Mouse (Mus musculus) thymus, adult 2 months (tissue): ENCODE data around the gene Tceal1. TPM values are rescaled to one million over a fixed set of nuclear protein-coding genes. Genes with fewer than 3 reads are reported as not detected.
A peak's percentile ranks its signal among the peaks of the same experiment; 100 is the strongest.
"Not testable (repeated sequence)": the region's sequence is repeated elsewhere in the genome, so short reads cannot be mapped to it uniquely, and the experiment has no call there.

ENCODE experiments used
- DNase-seq: peaks from one replicate; pipeline ENCODE4 v3.0.0; 2021
- H3K27ac ChIP-seq: fragments of 200-500 bp; 2 replicates; pipeline ENCODE4 v1.5.1; 2012; ENCODE audit warnings: low read length, control low read depth; ENCODE audit not compliant: control insufficient read depth, insufficient read depth
- H3K27me3 ChIP-seq: fragments of 200-500 bp; 2 replicates; pipeline ENCODE4 v1.6.1; 2012; ENCODE audit warnings: mild to moderate bottlenecking, low read length, moderate library complexity, mixed read lengths; ENCODE audit not compliant: control insufficient read depth, insufficient read depth
- H3K36me3 ChIP-seq: fragments of 200-500 bp; 2 replicates; pipeline ENCODE4 v1.6.1; 2012; ENCODE audit warnings: mild to moderate bottlenecking, low read length, moderate library complexity; ENCODE audit not compliant: control insufficient read depth, insufficient read depth
- H3K4me1 ChIP-seq: fragments of 200-500 bp; replicated peaks from 2 replicates; pipeline ENCODE4 v1.6.1; 2012; ENCODE audit warnings: low read length; ENCODE audit not compliant: control insufficient read depth, insufficient read depth
- H3K4me3 ChIP-seq: fragments of 200-500 bp; 2 replicates; pipeline ENCODE4 v1.5.1; 2012; ENCODE audit warnings: mild to moderate bottlenecking, low read length, control low read depth, moderate library complexity; ENCODE audit not compliant: control insufficient read depth, insufficient read depth
- CTCF ChIP-seq: fragments of 200-500 bp; IDR thresholded peaks from 2 replicates; pipeline ENCODE4 v1.5.1; 2012; ENCODE audit warnings: mild to moderate bottlenecking, control low read depth, low read length, moderate library complexity, borderline replicate concordance; ENCODE audit not compliant: control insufficient read depth, poor library complexity, insufficient read depth; ENCODE audit errors: extremely low read depth
- POLR2A ChIP-seq: fragments of 200-500 bp; IDR thresholded peaks from 2 replicates; pipeline ENCODE4 v1.6.1; 2012; ENCODE audit warnings: mild to moderate bottlenecking, low read length, control low read depth, moderate library complexity; ENCODE audit not compliant: control insufficient read depth, poor library complexity, insufficient read depth; ENCODE audit errors: extremely low read depth
- WGBS: fragments of 180-500 bp; shearing (Covaris S2); methylation state at CpG from one replicate; pipeline ENCODE4 v1.1.7; 2018; 5-methylcytosine and 5-hydroxymethylcytosine counted together
- polyA plus RNA-seq: library from polyadenylated mRNA; depleted of rRNA; stranded (reverse); fragments of >200 nt; gene quantifications from 2 replicates; pipeline ENCODE4 v1.2.3, GENCODE M21; 2012; rRNA removed

The Tceal1 gene
- polyA plus RNA-seq, result 0.06 and 0.18 TPM in 2 replicates

DNA sequence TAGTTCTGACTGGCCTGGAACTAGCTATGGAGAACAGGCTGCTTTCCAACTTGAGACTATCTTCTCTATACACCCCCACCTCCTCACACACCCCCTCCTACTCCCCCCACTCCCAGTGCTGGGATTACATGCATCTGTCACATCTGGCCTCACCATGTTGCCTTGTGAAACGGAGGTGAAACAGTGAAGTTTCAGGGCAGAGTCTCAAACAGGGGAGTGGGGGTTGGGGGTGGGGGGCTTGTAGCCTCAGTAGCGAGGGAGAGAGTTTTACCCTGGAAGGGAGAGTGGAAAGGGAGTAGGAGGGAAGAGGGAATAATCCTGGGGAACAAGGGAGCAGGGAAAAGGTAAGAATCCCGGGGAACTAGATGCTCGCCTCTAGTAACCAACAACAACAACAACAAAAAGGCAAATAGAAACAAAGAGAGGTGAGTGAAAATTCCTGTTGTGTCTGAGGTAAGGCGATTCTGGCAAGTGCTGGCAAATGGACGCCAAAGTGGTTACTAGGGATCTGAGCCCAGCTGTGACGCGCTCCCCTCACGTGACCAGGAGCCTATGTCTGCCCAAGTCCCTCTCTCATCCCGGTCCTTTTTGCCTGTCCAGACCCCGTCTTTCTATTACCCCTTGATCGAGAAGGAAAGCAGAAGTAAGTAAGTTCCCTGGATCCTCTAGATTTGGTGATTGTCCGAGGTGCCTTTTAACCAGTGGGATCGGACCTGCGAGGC is at the start of gene Tceal1:
Gene Tceal1, plus strand, starts transcription at position 537 of the 722 bp plus-strand sequence.
- TF ChIP-seq POLR2A (no peak), CTCF (no peak)
- DNase-seq, result peak; percentile 1
- 12% methylated on average over 15 of the region's 15 CpGs for WGBS
- Histone ChIP-seq H3K4me1 (peaks cover 6% of the 10 kb centered on the region; the same call in 1 of the 2 replicates), H3K36me3 (no peaks in the 10 kb centered on the region), H3K27ac (no peak within 1 kb of the TSS), H3K27me3 (no peaks in the 10 kb centered on the region), H3K4me3 (peak within 1 kb of the TSS; percentile 56)

DNA sequence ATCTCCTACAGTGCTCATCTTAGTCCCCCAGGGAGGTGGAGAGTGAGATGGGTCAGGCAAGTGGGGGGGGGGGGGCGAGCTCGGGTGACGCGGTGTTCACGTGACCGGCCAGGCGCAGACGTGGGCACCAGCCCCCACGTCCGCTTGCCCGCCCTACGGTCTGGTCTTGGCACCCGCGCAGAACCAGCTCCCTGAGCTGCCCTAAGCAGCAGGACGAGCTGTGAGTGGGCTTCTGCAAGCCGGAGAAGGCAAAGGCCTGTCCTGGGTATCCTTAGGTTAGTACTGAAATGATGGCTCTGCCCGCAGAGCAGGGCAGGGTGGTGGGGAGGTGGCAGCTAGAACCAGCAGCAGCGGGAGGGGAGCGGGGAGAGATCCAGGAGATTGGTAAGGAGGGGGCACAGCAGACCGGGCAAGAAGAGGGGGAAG is 41.5 kb upstream of the Tceal1 start:
- no peaks in the 10 kb centered on the region for H3K36me3 ChIP-seq
- no peak for TF ChIP-seq POLR2A
- no peak for TF ChIP-seq CTCF
- no peak overlapping the region for H3K4me3 ChIP-seq
- no peaks in the 10 kb centered on the region for H3K27me3 ChIP-seq
- H3K4me1 ChIP-seq, result no peaks in the 10 kb centered on the region
- H3K27ac ChIP-seq, result no peak overlapping the region
- DNase-seq, result no peak
- WGBS, result 5% methylated on average over 18 of the region's 20 CpGs

DNA sequence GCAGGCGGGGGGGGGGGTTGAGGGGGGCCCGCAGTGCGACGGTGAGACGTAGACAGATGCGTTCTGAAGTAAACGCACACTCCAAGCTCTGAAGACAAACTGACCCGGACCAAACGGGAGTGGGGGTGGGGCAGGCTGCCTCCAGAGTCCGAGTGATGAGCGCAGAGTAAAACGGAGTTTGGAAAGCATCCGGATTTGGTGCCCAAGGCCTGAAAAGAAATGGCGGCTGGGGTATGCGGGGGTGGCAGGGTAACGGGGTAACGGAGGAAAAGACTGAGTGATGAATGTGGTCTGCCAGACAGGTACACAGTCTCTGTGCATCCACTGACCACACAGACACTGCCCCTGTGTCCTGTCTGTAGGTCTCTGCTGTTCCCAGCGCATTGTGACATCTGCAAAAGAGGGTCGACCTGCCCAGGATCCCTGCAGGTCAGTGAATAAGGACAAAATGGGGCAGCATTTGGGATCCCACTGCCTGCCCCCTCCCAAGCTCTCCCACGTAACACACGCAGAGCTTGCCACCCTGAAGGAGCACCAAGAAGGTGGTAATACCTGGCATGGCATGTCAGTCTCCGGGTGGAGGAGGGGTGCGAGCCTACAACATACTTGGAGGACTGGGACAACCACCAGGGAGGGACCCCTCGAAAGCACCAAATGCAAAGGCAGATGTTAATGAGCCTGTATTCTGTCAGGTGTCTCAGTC is 40.9 kb upstream of the Tceal1 start:
- not testable (repeated sequence) for H3K4me1 ChIP-seq, DNase-seq, H3K27me3 ChIP-seq, H3K27ac ChIP-seq, H3K4me3 ChIP-seq, H3K36me3 ChIP-seq
- 17% methylated on average over 24 of the region's 24 CpGs for WGBS

DNA sequence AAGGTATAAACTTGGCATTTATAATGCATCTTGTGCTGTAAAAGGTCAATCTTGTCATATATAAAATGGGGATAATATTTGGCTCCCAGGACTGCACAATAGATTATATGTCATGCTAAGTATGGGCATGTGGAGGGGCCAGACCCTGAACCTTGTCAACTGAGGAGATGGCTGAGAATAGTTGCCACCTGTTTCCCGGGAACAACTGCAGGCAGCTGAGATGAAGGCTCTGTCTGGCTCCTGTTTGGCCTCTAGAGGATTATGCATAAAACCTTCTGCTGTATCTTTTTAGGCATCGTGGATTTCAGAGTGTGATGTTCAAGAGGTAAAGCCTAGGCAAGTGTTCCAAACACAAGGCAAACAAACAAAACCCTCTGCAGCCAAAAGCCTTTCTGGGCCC is 39.0 kb upstream of the Tceal1 start:
- WGBS, result 91% methylated on average over 2 of the region's 2 CpGs
- Histone ChIP-seq H3K4me3 (no peak overlapping the region), H3K27ac (no peak overlapping the region), H3K27me3 (no peaks in the 10 kb centered on the region), H3K4me1 (no peaks in the 10 kb centered on the region), H3K36me3 (no peaks in the 10 kb centered on the region)
- no peak for DNase-seq
- TF ChIP-seq CTCF, result no peak
- TF ChIP-seq POLR2A, result no peak

DNA sequence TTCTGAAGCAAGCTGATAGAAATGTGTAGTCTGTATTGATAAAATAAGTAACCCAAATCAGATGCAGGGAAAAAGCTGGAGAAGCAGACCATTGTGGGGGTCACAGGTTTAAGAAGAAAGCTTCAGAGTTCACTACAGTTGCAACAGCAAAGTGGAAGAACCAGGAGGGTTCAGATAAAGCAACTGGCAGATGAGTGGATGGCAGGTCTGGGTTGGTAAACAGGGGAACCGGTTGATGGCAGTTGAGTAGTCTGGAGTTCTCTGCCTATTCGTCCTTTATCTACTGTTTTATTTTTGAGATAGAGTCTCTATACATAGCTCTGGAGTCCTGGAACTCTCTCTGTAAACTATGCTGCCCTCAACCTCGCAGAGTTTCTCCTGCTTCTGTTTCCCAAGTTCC is 26.8 kb upstream of the Tceal1 start:
- WGBS, result 77% methylated on average over 3 of the region's 3 CpGs
- H3K27ac ChIP-seq, result no peak overlapping the region
- TF ChIP-seq CTCF (no peak), POLR2A (no peak)
- H3K36me3 ChIP-seq, result no peaks in the 10 kb centered on the region
- H3K4me3 ChIP-seq, result no peak overlapping the region
- H3K27me3 ChIP-seq, result no peaks in the 10 kb centered on the region
- H3K4me1 ChIP-seq, result no peaks in the 10 kb centered on the region
- DNase-seq, result no peak

DNA sequence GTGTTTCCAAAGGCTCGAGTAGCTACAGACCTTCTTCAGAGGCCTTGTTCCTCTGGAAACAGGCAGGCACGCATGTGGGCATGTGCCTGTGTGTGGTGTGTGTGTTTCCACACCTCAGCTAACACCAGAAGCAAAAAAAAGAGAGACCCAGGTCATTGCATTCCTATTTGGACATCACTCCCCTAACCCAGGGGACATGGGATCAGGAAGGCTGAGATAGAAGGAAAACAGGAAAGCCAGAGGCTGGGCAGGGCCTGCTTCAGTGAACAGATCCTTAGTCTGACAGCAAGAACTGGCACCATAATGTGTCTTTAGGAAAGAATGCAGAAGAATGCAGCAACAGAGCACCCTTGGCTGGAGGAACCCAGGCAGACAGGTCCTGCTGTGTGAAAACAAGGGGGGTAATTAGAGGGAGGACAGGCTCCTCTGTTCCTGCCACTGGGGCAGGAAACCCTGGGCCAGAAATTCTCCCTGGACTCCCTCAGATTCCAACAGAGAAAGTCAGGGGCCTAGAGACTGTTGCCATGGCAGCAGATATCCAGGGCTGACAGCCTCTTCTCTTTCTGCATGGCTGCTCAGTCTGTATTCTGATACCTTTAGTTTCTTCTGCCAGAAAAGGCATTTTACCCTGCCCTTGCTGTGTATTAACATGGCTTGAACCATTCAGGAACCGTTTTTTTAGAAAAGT is 16.0 kb upstream of the Tceal1 start:
- DNase-seq, H3K27me3 ChIP-seq: not testable (repeated sequence)
- WGBS, result 77% methylated on average over 3 of the region's 3 CpGs

More for the DNA sequence above, 16.0 kb upstream of the Tceal1 start:
- not testable (repeated sequence) for H3K4me3 ChIP-seq, H3K36me3 ChIP-seq, H3K27ac ChIP-seq, H3K4me1 ChIP-seq
